Mouse (Mus musculus) brain, embryonic 14.5 days (tissue): ENCODE data around the gene Retsat.

Source experiments
- CTCF ChIP-seq: fragments of 200-500 bp; IDR thresholded peaks from 2 replicates; pipeline ENCODE4 v1.5.1; 2012; ENCODE audit warnings: inconsistent platforms, mild to moderate bottlenecking, moderate library complexity, borderline replicate concordance; ENCODE audit not compliant: insufficient read depth, insufficient read length; ENCODE audit errors: extremely low read depth
- POLR2A ChIP-seq: fragments of 200-500 bp; IDR thresholded peaks from 2 replicates; pipeline ENCODE4 v1.6.1; 2012; ENCODE audit warnings: mild to moderate bottlenecking, inconsistent platforms, borderline replicate concordance; ENCODE audit not compliant: poor library complexity, insufficient read depth, insufficient read length, severe bottlenecking; ENCODE audit errors: extremely low read depth

DNA sequence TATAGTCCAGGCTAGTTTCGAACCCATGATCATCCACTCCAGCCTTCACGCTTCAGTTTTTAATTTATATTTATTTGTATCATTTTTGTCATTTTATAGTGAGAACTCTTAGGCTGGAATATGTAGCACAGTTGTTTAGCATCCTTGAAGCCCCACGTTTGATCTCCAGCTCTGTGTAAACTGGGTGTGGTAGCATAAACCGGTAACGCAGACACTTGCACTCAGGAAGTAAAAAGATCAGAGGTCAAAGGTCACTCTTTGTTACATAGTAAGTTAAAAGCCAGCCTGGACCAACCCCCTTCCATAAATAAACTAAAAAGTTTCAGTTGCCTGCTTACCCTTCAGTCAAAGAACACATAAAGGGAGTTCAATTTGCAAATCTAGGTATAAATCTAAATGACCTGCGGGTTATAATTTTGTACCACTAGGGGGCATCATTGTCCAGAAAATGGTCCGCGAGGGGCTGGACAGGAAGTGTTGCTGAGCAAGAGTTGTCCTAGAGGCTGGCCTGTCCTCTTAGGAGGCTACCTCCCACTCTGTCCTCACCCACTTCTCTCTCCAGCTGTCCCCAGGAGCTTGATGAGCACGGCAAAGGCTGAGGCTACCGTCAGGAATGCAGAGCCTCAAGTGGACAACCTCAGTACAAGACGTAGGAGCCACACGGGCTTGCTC, 37.6 kb downstream of the Retsat start:
- TF ChIP-seq POLR2A: no peak
- peak; percentile 75 for TF ChIP-seq CTCF
